In genomic region chr6:148135769-148136382, GRCm38 (mm10) we compare ENCODE assay signal across 8 mouse cellular contexts.
DNase-seq lines count a peak whose midpoint lies in the region; ATAC-seq and TF ChIP-seq lines count a peak whose summit lies in the region.

No protein-coding gene starts in this region.

- H3K9me3 ChIP-seq in heart, postnatal 0 days (replicated peaks; ENCODE audit: control insufficient read depth, low read length) = no peaks in the 10 kb centered on the region
- no peaks in the 10 kb centered on the region for H3K9me3 ChIP-seq in liver, embryonic 16.5 days (replicated peaks; ENCODE audit: control insufficient read depth, low read length)
- no peaks in the 10 kb centered on the region for H3K9me3 ChIP-seq in neural tube, embryonic 13.5 days

- no peak overlapping the region for H3K4me3 ChIP-seq in bone marrow, adult 2 months (replicated peaks; ENCODE audit: control insufficient read depth, low read depth, low read length)
- no peak overlapping the region for H3K4me3 ChIP-seq in embryonic fibroblast, embryonic 13.5 days (ENCODE audit: insufficient read depth, low read length)
- no peak overlapping the region for H3K4me3 ChIP-seq in heart, postnatal 0 days (ENCODE audit: low read depth, low read length)
- no peak overlapping the region for H3K4me3 ChIP-seq in liver, embryonic 16.5 days (ENCODE audit: low read depth, low read length)
- no peak overlapping the region for H3K4me3 ChIP-seq in neural tube, embryonic 13.5 days
- H3K4me3 ChIP-seq in testis, adult 2 months (ENCODE audit: control insufficient read depth, low read depth, low read length) = no peak overlapping the region

- DNase-seq in A20 (ENCODE audit: low read depth, low spot score) = peak; percentile 71
- peak; percentile 75 for DNase-seq in heart, postnatal 0 days (ENCODE audit: low spot score)
- peak; percentile 79 to 89 for DNase-seq in kidney, postnatal 36 days

- TF ChIP-seq EP300 in heart, postnatal 0 days (IDR thresholded peaks at IDR 0.05; ENCODE audit: low read depth) = no peak

- 0 out of 2 replicates have a peak, but pooled peaks have one; percentile 53 for ATAC-seq in heart, postnatal 0 days (ENCODE audit: insufficient read depth, low read depth)
- peak; percentile 50 for ATAC-seq in liver, embryonic 16.5 days (ENCODE audit: low read depth)
- peak; percentile 90 for ATAC-seq in neural tube, embryonic 13.5 days (ENCODE audit: low read depth)

- peak; percentile 84 for TF ChIP-seq CTCF in bone marrow, adult 2 months (IDR thresholded peaks at IDR 0.05; ENCODE audit: control insufficient read depth, insufficient read depth, low read length)
- peak; percentile 90 for TF ChIP-seq CTCF in embryonic fibroblast, embryonic 13.5 days (IDR thresholded peaks at IDR 0.05; ENCODE audit: borderline replicate concordance, insufficient read depth, low read length)
- TF ChIP-seq CTCF in heart, postnatal 0 days (IDR thresholded peaks at IDR 0.05; ENCODE audit: low read depth) = peak; percentile 84
- TF ChIP-seq CTCF in testis, adult 2 months (IDR thresholded peaks at IDR 0.05; ENCODE audit: control insufficient read depth, insufficient read depth, insufficient replicate concordance, low read depth, low read length) = peak; percentile 97; the same call in 1 of the 2 replicates

- TF ChIP-seq POLR2A in bone marrow, adult 2 months (IDR thresholded peaks at IDR 0.05; ENCODE audit: borderline replicate concordance, control insufficient read depth, low read depth, low read length) = no peak
- no peak for TF ChIP-seq POLR2A in embryonic fibroblast, embryonic 13.5 days (IDR thresholded peaks at IDR 0.05; ENCODE audit: low read depth, low read length)
- TF ChIP-seq POLR2A in testis, adult 2 months (IDR thresholded peaks at IDR 0.05; ENCODE audit: control insufficient read depth, low read depth, low read length) = no peak

- no peaks in the 10 kb centered on the region for H3K4me1 ChIP-seq in bone marrow, adult 2 months (ENCODE audit: control insufficient read depth, insufficient read depth, low read length)
- no peaks in the 10 kb centered on the region for H3K4me1 ChIP-seq in embryonic fibroblast, embryonic 13.5 days (ENCODE audit: control insufficient read depth, insufficient read depth, low read length)
- H3K4me1 ChIP-seq in heart, postnatal 0 days (ENCODE audit: control insufficient read depth, insufficient read depth) = no peaks in the 10 kb centered on the region
- H3K4me1 ChIP-seq in liver, embryonic 16.5 days (ENCODE audit: control insufficient read depth, low read depth, low read length) = no peaks in the 10 kb centered on the region
- H3K4me1 ChIP-seq in neural tube, embryonic 13.5 days (replicated peaks) = peaks cover 10% of the 10 kb centered on the region; the same call in 1 of the 2 replicates
- no peaks in the 10 kb centered on the region for H3K4me1 ChIP-seq in testis, adult 2 months (ENCODE audit: control insufficient read depth, insufficient read depth, low read length)

- no peaks in the 10 kb centered on the region for H3K27me3 ChIP-seq in heart, postnatal 0 days (ENCODE audit: control insufficient read depth, insufficient read depth, low read length)
- H3K27me3 ChIP-seq in liver, embryonic 16.5 days (ENCODE audit: control insufficient read depth, insufficient read depth, low read depth, low read length) = no peaks in the 10 kb centered on the region
- no peaks in the 10 kb centered on the region for H3K27me3 ChIP-seq in neural tube, embryonic 13.5 days
- no peaks in the 10 kb centered on the region for H3K27me3 ChIP-seq in testis, adult 2 months (ENCODE audit: control insufficient read depth, insufficient read depth, low read length)

- no peaks in the 10 kb centered on the region for H3K36me3 ChIP-seq in heart, postnatal 0 days (replicated peaks; ENCODE audit: control insufficient read depth, insufficient read depth, low read length)
- H3K36me3 ChIP-seq in liver, embryonic 16.5 days (ENCODE audit: control insufficient read depth, insufficient read depth) = no peaks in the 10 kb centered on the region
- no peaks in the 10 kb centered on the region for H3K36me3 ChIP-seq in neural tube, embryonic 13.5 days
- no peaks in the 10 kb centered on the region for H3K36me3 ChIP-seq in testis, adult 2 months (ENCODE audit: control insufficient read depth, insufficient read depth, low read length)

- no peak overlapping the region for H3K9ac ChIP-seq in heart, postnatal 0 days (replicated peaks; ENCODE audit: low read depth, low read length)
- H3K9ac ChIP-seq in liver, embryonic 16.5 days (ENCODE audit: low read depth, low read length) = no peak overlapping the region
- H3K9ac ChIP-seq in neural tube, embryonic 13.5 days = no peak overlapping the region

- H3K4me2 ChIP-seq in heart, postnatal 0 days (ENCODE audit: low read depth, low read length) = no peak overlapping the region
- H3K4me2 ChIP-seq in liver, embryonic 16.5 days (ENCODE audit: low read depth, low read length) = no peak overlapping the region
- H3K4me2 ChIP-seq in neural tube, embryonic 13.5 days = no peak overlapping the region

- no peak overlapping the region for H3K27ac ChIP-seq in bone marrow, adult 2 months (ENCODE audit: control insufficient read depth, insufficient read depth, low read depth, low read length, poor library complexity)
- H3K27ac ChIP-seq in embryonic fibroblast, embryonic 13.5 days (ENCODE audit: insufficient read depth, low read length) = no peak overlapping the region
- H3K27ac ChIP-seq in heart, postnatal 0 days (ENCODE audit: low read depth) = no peak overlapping the region
- H3K27ac ChIP-seq in liver, embryonic 16.5 days (ENCODE audit: low read length) = no peak overlapping the region
- H3K27ac ChIP-seq in neural tube, embryonic 13.5 days (replicated peaks) = no peak overlapping the region
- H3K27ac ChIP-seq in testis, adult 2 months (ENCODE audit: control insufficient read depth, insufficient read depth, low read depth, low read length) = no peak overlapping the region

- WGBS in bone marrow, adult 2 months = 26% methylated on average over 9 of the region's 9 CpGs
- WGBS in heart, postnatal 0 days = 22% methylated on average over 9 of the region's 9 CpGs
- 23% methylated on average over 9 of the region's 9 CpGs for WGBS in liver, embryonic 16.5 days (ENCODE audit: insufficient replicate concordance)
- WGBS in neural tube, embryonic 13.5 days = 33% methylated on average over 9 of the region's 9 CpGs
